Mouse (Mus musculus): ENCODE data around the gene Dcst2. TPM values are rescaled to one million over a fixed set of nuclear protein-coding genes. Genes with fewer than 3 reads are reported as not detected.

Dcst2 gene
- polyA plus RNA-seq, 1 experiment from 2014 or later, result 0.24 TPM

DNA sequence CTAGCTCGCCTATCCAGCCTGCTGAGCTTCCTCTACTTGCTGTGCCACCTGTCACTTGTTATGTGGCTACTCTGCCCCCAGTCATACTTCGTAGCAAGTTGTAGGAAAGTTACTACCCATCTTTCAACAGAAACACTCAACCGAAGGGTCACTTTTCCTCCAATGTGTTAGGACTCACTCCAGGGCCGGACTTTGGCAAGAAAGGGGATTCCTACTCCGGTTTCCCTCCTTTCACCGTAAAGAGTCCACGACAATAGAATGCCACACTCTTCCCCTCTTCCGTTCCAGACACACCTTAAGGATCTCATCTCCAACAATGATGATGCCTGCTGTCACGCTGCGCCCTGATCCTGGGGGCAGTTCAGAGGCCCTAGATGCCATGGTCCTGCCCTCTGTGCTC lies 49.1 kb downstream of the Dcst2 start:
- 79% methylated on average over 10 of the region's 10 CpGs for WGBS
- Histone ChIP-seq H3K27ac (peak overlapping the region; percentile 67), H3K36me3 (peaks cover 41% of the 10 kb centered on the region)

DNA sequence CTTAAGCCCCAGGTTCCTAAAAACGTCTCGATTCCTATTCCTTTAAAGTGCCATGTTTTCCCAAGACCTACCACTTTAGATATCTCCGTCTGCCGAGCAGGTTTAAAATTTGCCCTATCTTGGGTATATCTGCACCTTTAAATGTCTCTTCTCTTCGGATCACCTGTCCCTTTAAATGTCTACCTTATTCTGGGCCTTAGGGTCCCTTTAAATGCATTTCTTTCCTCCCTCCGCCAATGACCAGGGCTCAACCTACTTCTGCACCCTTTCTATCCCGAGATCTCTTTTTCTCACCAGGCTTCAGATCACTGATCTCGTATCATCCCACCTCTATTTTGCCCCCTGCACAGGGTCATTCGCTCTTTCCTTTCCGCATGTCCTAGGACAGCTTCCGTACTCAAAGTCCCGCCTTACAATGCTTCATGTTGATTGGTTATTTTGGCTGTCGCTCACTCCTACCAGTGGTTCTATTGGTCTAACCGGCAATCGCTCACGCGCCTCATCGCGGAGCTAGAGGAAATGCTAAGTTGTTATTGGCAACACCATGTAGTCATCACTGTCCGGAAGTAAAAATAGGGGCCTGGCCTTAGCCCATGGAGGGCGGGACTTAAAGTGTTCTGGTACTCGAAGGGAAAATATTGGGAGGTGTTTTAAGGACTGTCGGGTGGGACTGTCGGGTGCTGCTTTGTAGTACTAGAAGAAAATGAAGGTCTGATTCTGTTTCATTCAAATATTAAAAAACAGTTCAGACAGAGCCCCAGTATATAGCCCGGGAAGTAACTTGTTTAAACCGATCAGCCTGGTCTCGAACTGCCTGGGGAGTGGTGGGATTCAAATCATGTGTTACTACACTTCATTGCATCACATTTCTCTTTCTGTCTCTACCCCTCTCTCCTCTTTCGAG lies 50.0 kb downstream of the Dcst2 start, which contains the start of gene Flad1:
Flad1 (minus strand) TSS at position 381 of the 904 bp plus-strand sequence.
- Histone ChIP-seq H3K4me1 (replicated peaks) (peaks cover 20% of the 10 kb centered on the region), H3K27ac (peak within 1 kb of the TSS; percentile 67), H3K27me3 (no peaks in the 10 kb centered on the region), H3K4me3 (replicated peaks) (peak within 1 kb of the TSS; percentile 52), H3K36me3 (peaks cover 43% of the 10 kb centered on the region), H3K4me2 (replicated peaks) (peak within 1 kb of the TSS; percentile 69), H3K9ac (replicated peaks) (peak within 1 kb of the TSS; percentile 60), H3K9me3 (no peaks in the 10 kb centered on the region)
- ATAC-seq, result peak; percentile 100
- WGBS, result 7% methylated on average over 28 of the region's 28 CpGs

More for the DNA sequence above, 49.1 kb downstream of the Dcst2 start:
- no peaks in the 10 kb centered on the region for H3K9me3 ChIP-seq
- H3K4me2 ChIP-seq (replicated peaks), result peak overlapping the region; percentile 69
- H3K27me3 ChIP-seq, result no peaks in the 10 kb centered on the region
- peak overlapping the region; percentile 60 for H3K9ac ChIP-seq (replicated peaks)
- H3K4me3 ChIP-seq (replicated peaks), result peak overlapping the region; percentile 52
- ATAC-seq, result no peak
- H3K4me1 ChIP-seq (replicated peaks), result peaks cover 13% of the 10 kb centered on the region

DNA sequence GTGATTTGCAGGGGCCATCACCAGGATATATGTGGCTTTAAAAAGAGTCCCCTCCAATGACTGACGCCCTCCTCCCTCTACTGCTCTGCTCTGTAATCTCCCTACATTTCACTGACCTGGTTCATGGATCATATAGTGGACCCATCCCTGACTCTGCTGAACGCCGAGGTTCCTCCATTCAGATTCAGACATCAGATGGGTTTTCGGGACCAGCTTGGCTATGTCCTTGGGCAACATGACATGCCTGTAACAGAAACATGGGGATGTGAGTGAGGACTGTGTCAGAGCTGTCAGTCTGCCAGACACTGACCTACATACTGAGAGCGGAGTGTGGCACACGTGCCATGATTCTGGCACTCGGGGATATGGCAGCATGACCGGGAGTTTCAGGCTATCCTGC lies 54.4 kb downstream of the Dcst2 start:
- Histone ChIP-seq H3K36me3 (peaks cover 23% of the 10 kb centered on the region), H3K9ac (replicated peaks) (no peak overlapping the region), H3K4me1 (replicated peaks) (peaks cover 42% of the 10 kb centered on the region), H3K9me3 (no peaks in the 10 kb centered on the region), H3K4me2 (replicated peaks) (no peak overlapping the region), H3K27ac (no peak overlapping the region), H3K27me3 (no peaks in the 10 kb centered on the region), H3K4me3 (replicated peaks) (no peak overlapping the region)
- 96% methylated on average over 8 of the region's 8 CpGs for WGBS
- ATAC-seq, result no peak

DNA sequence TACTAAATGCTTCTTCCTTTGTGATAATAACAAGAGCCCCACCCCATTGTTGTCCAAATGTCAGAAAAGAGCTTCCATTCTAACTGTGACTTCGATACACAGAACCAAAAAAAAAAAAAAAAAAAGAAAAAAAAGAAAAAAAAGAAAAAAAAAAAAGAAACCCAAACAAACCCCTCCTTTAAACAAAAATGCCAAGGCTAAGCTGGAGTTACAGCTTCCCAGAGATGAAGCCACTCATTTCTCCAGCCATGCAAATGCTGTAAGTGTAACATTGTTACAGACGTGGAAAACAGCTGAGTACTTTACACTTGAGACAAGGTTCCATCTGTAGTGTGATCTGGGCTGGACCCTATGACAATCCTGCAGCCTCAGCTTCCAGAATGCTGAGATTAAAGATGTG lies 55.4 kb downstream of the Dcst2 start:
- no peak for ATAC-seq

DNA sequence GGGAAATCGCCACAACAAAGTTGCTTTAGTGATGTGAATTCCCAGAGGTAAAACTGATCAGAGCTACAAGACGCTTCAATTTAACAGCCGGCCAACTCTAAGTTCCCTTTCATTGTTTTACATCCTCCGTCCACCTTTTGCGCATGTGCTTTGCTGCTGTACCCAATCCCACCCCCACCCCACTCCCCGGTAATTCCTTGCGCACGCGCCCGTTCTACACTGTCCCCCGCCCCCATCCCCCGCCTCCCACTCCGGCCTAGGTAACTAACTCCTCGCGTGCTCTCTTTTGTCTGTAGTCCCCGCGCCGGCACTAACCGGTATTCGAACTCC lies 56.0 kb downstream of the Dcst2 start:
- H3K36me3 ChIP-seq, result peaks cover 23% of the 10 kb centered on the region
- peak overlapping the region; percentile 57 for H3K4me3 ChIP-seq (replicated peaks)
- H3K27me3 ChIP-seq, result no peaks in the 10 kb centered on the region
- H3K4me1 ChIP-seq (replicated peaks), result peaks cover 52% of the 10 kb centered on the region
- H3K27ac ChIP-seq, result peak overlapping the region; percentile 74
- peak overlapping the region; percentile 88 for H3K4me2 ChIP-seq (replicated peaks)
- no peaks in the 10 kb centered on the region for H3K9me3 ChIP-seq
- peak overlapping the region; percentile 66 for H3K9ac ChIP-seq (replicated peaks)
- under 1% methylated on average over 20 of the region's 20 CpGs for WGBS
- peak; percentile 51 for ATAC-seq

More for the DNA sequence above, 55.4 kb downstream of the Dcst2 start:
- Histone ChIP-seq H3K4me3 (replicated peaks) (peak overlapping the region; percentile 57), H3K4me2 (replicated peaks) (peak overlapping the region; percentile 88), H3K27ac (peak overlapping the region; percentile 74), H3K4me1 (replicated peaks) (peaks cover 51% of the 10 kb centered on the region), H3K36me3 (peaks cover 23% of the 10 kb centered on the region), H3K9me3 (no peaks in the 10 kb centered on the region), H3K9ac (replicated peaks) (peak overlapping the region; percentile 66), H3K27me3 (no peaks in the 10 kb centered on the region)
- WGBS, result 28% methylated on average over 2 of the region's 2 CpGs

DNA sequence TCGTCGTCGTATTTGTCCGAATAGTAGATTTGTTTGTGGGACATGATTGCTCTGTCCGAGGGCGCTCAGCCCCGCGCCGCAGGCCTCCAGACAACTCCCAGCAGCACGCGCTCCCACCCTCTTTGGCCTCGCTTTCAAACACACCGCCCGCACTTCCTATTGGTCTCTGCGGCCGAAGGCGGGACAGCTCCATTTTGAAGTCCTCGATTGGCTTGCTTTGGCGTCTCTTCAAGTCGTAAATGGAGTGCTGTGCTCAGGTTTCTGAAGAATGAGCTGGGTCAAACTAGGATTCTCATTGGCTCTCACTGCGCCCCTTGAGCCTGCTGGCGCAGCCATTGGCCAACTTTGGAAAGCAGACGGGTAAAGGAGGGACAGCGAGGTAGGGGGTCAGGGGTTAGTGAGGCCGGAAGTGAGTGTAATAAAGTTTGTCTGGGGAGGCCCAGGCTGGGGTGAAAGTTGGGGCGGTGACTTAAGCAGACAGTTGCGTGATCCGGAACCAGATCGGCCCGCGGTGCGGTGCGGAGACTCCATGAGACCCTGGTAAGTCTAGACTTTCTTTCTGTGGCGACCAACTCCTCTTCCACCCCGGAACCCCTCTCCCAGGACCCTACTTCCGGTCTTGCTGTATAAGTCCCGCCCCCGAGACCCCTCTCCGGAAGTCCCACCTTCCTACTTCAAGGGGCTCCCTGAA lies 56.5 kb downstream of the Dcst2 start, which contains the start of the genes Cks1b and Shc1:
Cks1b (minus strand) TSS at position 214 of the 691 bp plus-strand sequence.
Shc1 (plus strand) TSS at position 274 of the 691 bp plus-strand sequence.
- Histone ChIP-seq H3K36me3 (peaks cover 23% of the 10 kb centered on the region), H3K4me3 (replicated peaks) (peak within 1 kb of the TSS; percentile 57), H3K4me1 (replicated peaks) (peaks cover 57% of the 10 kb centered on the region), H3K27ac (peak within 1 kb of the TSS; percentile 76), H3K27me3 (no peaks in the 10 kb centered on the region), H3K9ac (replicated peaks) (peak within 1 kb of the TSS; percentile 69), H3K4me2 (replicated peaks) (peak within 1 kb of the TSS; percentile 88), H3K9me3 (no peaks in the 10 kb centered on the region)
- ATAC-seq, result peak; percentile 97
- WGBS, result under 1% methylated on average over 39 of the region's 39 CpGs

DNA sequence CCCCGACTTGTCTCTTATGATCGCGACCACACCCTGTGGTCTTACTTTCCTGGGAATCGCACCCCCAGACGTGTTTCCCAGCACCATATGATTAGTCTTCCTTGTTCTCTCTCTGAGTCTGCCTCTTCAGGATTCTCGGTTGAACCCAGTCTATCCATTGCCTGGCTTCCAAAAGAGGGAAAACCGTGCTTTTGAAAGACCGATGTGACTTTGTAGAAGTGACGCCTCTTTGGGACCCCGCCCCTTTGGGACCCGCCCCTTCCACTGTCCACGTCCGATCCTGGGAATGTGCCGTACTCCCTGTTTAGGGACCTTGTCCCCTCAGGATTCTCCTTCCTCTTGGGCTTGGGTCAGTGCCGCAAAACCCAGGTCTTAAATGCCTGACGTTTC lies 57.1 kb downstream of the Dcst2 start:
- 0% methylated on average over 16 of the region's 16 CpGs for WGBS
- Histone ChIP-seq H3K36me3 (peaks cover 23% of the 10 kb centered on the region), H3K27me3 (no peaks in the 10 kb centered on the region), H3K4me2 (replicated peaks) (peak overlapping the region; percentile 88), H3K4me3 (replicated peaks) (peak overlapping the region; percentile 57), H3K9me3 (no peaks in the 10 kb centered on the region), H3K9ac (replicated peaks) (peak overlapping the region; percentile 69), H3K27ac (peak overlapping the region; percentile 76), H3K4me1 (replicated peaks) (peaks cover 58% of the 10 kb centered on the region)
- ATAC-seq, result peak; percentile 18

DNA sequence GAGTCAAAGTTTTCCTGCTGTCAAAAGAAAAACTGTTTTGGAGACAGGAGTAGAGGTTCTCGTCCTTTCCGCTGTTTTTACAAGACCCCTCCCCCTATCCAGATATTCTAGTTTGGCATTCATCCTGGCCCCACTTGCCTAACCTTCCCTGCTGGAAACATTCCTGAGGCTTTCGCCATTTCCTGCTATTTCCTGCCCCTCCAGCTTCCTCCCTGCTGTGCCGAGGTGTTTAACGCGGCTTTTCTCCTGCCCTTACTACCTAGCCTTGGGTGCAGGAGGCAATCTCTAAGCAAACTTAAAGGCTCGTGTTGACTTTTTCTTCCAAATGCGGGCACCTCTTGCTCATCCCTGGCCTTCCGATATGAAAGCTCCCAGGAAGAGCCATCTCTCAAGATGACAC lies 57.8 kb downstream of the Dcst2 start:
- Histone ChIP-seq H3K4me2 (replicated peaks) (peak overlapping the region; percentile 88), H3K4me3 (replicated peaks) (peak overlapping the region; percentile 57), H3K27me3 (no peaks in the 10 kb centered on the region), H3K4me1 (replicated peaks) (peaks cover 58% of the 10 kb centered on the region), H3K36me3 (peaks cover 16% of the 10 kb centered on the region), H3K9ac (replicated peaks) (peak overlapping the region; percentile 69), H3K27ac (peak overlapping the region; percentile 76), H3K9me3 (no peaks in the 10 kb centered on the region)
- no peak for ATAC-seq
- 5% methylated on average over 9 of the region's 9 CpGs for WGBS

DNA sequence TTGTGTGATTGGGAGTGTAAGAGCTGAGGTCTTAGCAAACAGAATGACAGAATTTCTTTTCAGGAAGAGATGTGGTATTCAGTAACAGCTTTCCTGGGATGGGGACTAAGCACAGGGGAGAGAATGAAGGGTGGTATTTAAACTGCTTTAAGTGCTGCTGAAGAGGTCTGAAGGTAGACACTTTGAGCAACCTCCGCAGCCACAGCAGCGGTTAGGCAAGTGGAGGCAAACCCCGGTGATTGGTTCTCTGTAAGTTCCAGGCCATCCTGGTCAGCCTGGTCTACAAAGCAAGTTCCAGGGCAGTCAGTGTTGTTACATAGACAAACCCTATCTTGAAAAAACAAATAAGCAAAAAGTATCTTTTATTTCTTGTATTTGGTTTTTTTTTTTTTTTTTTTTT lies 58.2 kb downstream of the Dcst2 start:
- WGBS, result 40% methylated on average over 3 of the region's 3 CpGs
- H3K4me1 ChIP-seq (replicated peaks), result peaks cover 58% of the 10 kb centered on the region
- H3K4me2 ChIP-seq (replicated peaks), result peak overlapping the region; percentile 88
- peak overlapping the region; percentile 76 for H3K27ac ChIP-seq
- peak overlapping the region; percentile 69 for H3K9ac ChIP-seq (replicated peaks)
- peaks cover 16% of the 10 kb centered on the region for H3K36me3 ChIP-seq
- no peaks in the 10 kb centered on the region for H3K9me3 ChIP-seq
- no peak for ATAC-seq
- H3K4me3 ChIP-seq (replicated peaks), result peak overlapping the region; percentile 57
- H3K27me3 ChIP-seq, result no peaks in the 10 kb centered on the region

DNA sequence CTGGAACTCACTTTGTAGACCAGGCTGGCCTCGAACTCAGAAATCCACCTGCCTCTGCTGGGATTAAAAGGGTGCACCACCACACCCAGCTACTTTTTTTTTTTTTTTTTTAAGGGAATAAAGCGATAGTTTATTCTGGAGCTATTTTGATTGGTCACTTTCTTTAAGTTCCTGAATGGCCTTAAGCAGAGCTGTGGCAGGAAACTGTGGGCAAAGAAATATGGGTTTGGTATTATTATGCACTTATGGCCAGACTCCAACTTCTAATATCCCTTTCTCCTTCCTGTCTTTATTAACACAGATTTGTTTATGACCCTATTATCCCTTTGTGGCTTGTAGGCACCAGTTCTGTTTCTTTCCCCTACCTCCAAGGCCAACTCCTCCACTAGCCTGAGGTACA lies 58.6 kb downstream of the Dcst2 start:
- no peak for ATAC-seq
- H3K4me3 ChIP-seq (replicated peaks), result no peak overlapping the region
- no peaks in the 10 kb centered on the region for H3K27me3 ChIP-seq
- no peak overlapping the region for H3K27ac ChIP-seq
- no peaks in the 10 kb centered on the region for H3K9me3 ChIP-seq
- H3K36me3 ChIP-seq, result peaks cover 13% of the 10 kb centered on the region
- H3K4me1 ChIP-seq (replicated peaks), result peaks cover 58% of the 10 kb centered on the region
- WGBS, result 64% methylated on average over 2 of the region's 2 CpGs
- H3K4me2 ChIP-seq (replicated peaks), result peak overlapping the region; percentile 58
- no peak overlapping the region for H3K9ac ChIP-seq (replicated peaks)

DNA sequence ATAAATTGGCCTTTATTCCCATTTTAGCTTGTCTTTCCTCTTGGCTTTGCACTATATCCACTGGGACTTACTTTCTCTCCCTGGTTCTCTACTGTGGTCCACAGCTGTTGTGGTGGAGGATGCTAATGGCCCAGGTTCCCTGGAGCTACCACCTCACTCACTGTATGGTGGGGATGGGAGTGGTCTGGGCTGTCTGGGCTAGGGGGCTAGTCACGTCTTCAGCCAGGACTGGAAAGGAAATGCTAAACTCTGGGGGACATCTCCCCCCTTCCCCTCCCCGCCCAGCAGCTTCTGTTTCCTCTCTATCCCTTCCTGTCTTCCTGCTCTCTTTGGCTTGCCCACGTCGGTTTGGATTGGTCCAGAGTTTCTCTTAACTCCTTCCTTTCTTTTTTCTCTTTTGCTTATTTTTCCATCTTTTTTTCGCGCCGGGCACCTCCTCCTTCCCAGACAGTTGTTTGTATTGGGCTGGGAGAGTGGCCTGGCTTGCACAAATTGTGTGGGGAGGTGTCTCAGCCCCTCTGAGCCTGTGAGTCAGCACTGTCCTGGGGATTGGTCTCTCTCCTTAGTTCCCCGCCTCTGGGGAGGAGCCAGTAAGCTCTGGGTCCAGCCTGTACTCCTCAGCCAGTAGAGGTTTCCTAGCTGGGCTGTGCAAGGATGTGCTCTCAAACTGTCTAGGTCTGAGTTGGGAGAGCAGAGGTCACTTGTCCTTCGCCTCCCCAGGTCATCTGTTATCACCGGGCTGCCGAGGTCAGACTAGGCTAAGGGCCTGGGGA lies 59.4 kb downstream of the Dcst2 start:
- H3K36me3 ChIP-seq, result peaks cover 9% of the 10 kb centered on the region; the same call in 1 of the 2 replicates
- no peak overlapping the region for H3K27ac ChIP-seq
- H3K4me3 ChIP-seq (replicated peaks), result peak overlapping the region; percentile 36
- peak overlapping the region; percentile 58 for H3K4me2 ChIP-seq (replicated peaks)
- peaks cover 57% of the 10 kb centered on the region for H3K4me1 ChIP-seq (replicated peaks)
- WGBS, result 4% methylated on average over 11 of the region's 11 CpGs
- H3K27me3 ChIP-seq, result no peaks in the 10 kb centered on the region
- ATAC-seq, result peak; percentile 37
- H3K9me3 ChIP-seq, result no peaks in the 10 kb centered on the region
- peak overlapping the region; percentile 72 for H3K9ac ChIP-seq (replicated peaks)

Data from midbrain, embryonic 13.5 days (tissue).